Mouse (Mus musculus): ENCODE measurements at regions not wholly inside any gene's neighbourhood (a gene's known extent, or its start where the extent isn't known, plus 50 kb on each side); places are given as distances from the start of the nearest gene placed in this dataset.

DNA sequence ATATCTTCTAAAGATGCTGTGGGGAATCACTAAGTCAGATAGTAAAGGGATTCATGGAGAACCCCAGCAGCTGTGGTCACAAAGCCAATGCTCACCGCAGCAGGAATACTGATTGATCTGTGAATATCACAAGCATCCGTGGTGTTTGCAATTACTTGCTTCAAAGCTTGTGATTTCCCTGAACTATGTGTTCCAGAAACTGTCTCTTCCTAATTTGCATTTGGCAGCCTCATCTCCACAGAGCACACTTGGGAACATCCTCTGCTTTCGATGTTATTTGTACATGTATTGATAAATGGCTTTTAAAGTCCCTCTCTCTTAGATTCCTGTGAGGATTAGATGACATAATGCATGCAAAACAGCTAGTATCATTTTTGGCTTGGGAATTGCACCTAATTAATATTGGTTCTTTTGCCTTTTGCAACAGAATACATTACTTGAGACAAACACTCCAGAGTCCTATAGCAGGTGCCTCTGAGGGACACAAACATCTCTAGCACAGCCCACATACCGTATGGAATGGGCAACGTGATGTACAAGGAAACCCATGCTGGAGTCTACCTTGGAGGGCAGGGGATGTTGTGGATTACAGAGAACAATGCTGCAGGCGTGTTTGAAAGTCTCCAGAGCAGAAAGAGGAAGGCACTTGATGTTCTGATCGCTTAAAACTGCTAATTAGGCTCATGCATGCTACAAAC lies 211.0 kb downstream of the Nuak1 start:
- DNase-seq = no peak

DNA sequence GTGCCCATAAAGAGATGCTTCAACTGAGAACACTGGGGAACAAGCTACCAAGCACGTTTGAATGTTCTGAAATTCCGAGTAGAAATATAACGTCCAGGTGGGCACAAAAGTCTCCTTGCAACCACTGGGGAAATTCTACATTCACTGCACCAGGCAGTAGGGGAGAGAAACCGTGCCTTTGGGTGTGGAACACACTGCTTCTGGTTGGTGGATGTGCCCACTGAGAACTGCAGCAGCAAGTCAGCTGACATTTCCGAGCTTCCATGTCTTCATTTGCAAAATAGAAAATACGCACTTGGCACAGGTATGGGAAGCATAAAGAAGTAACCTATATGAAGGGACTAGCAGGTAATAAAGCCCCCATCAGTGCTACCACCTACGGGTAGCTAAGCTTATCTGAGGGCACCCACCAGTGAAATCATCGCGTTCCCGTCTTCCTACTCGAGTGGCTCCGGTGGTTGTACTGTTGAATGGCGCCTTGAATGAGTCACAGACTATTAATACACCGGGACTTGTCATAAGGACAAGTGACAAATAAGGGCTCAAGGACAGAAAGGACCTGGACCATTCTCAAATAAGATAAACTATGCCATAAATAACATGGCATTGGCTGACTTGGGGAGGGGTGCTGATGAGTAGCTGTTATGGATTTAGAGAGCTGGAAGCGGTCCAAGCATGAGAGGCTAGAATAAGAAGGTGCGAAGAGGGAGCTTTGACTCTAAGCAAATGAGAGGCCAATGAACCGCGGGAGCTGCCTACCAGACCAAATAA lies 210.2 kb downstream of the Nuak1 start:
- DNase-seq = no peak

DNA sequence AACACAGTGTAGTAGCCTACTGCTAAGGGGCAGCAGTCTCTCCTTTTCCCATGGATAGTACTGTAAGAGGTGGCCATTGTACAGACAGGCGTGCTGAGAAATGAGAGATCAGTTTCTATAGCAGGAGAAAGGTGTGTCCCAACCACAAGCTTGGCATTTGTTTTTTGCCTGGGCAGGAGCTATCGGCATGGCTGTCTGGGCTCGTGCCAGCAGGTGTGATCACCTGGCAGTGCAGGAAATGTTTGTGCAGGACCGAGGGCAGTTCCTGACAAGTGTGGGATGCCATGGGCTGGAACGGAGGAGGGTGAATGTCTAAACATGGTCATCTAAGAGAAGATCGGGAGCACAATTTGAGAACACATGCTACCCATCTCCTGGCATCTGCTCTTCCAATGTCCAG lies 205.4 kb downstream of the Nuak1 start:
- DNase-seq = no peak

DNA sequence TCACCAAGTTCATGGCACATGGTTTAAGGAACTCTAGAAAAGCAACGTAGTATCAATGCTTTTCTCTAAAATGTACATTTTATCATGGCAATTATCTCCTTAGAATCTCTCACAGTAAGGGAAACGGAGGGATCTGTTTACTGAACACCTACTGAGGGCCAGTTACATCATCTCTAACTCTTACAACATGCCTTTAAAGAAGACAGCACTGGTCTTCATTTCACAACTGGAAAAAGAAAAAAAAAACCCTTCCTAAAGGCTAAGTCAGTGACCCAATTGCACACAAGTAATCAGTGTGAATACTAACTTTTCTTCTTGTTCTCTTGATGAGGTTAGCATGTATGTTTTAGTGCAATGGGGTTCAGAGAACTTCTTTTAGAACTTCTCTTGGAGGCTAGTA lies 204.2 kb downstream of the Nuak1 start:
- DNase-seq = no peak

DNA sequence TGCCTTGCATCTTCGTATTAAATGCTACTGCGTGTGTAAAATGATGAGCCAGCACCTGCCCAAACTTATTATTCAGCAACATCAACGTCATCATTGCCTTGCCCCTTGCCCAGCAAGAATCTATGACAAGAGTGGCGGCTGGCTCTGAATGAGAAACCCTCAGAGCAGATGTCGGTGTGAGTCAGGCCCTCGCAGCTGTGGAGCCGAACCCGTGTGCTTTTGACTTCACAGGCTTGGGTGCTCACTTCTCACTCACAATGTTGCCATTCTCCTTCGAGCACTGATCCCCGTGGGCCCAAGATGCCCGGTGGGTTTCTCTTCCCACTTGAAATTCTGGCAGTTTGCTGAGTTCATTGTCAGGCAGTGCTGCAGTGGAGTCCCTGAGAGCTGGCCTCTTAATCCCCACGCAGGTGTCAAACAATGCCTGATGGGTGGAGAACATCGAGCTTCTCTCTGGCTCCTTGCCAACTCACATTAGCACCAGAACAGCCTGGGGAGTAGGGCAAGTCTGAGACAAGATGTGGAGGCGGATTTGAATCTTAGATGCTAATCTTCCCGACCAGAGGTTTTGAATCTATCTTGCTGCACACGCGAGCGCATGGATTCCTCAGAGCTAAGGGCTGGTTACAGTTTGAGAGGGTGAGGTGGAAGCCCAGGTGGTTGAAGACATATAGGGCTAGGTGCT lies 202.0 kb downstream of the Nuak1 start:
- DNase-seq = peak; percentile 8

DNA sequence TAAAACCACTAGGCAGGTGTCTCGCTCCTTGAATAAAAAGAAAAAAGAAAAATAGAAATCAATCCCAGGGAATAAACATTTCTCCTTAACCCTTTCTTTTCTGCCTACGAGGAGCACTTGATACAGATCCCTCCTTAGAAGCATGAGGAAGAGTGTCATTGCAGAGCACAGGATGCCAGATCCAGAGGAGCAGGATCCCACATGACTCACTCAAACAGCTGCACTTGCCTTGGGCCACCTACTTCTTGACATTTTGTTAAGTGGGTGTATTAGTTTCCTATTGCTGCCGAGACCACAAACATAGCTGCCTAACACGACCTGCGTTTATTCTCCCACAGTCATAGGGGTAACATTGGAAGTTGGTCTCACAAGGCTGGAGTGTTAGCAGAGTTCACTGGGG lies 197.1 kb downstream of the Nuak1 start:
- no peak for DNase-seq

DNA sequence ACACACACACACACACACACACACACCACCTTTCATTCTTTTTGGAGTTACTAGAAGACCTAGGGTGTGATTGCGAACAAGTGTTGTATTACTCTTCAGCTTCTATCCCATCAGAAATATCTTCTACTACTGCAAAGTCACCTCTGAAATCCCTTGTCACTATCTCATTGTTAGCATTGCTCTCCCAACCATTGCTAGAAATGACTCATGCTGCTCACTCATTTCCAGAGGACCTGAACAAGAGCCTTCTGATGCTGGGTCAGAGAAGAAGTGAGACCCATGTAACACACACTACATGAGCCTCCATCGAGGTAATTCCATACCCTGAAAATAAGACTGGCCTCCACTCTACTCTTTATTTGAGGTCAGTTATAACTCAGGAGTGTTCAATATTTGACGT lies 191.1 kb downstream of the Nuak1 start:
- DNase-seq = no peak

DNA sequence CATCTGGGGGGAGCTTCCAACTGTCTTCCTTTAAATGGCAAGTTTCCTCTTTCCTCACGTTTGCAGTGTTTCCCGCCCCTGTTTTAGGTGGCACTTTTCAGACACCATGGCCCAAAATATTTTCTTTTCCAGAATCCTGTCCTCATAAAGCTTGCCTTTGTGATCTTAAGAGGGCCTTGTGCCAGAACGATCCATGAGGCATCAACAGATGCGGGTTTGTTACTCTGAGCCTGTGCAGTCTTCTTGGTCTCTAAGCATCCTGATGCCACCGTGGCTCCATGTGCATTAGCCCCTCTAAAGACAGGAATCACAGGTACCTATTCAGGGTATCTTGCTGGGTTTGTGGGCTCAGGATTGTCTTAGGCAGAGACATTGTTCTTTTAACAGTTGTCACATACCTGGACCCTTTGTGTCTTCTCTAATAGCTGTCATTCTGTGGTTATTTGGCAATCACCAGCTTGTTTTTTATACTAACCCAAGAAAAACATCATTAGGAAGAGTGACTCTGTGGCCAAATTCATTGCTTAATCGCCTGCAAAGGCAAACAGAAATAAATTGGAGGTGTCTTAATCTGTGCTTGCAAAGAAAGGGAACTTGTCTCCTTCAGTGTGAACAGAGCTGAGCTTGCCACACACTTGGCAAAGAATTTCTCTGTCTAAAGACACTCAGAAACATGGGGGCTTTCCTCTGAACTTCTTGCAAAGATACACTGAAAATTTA lies 179.3 kb downstream of the Nuak1 start:
- DNase-seq = no peak

DNA sequence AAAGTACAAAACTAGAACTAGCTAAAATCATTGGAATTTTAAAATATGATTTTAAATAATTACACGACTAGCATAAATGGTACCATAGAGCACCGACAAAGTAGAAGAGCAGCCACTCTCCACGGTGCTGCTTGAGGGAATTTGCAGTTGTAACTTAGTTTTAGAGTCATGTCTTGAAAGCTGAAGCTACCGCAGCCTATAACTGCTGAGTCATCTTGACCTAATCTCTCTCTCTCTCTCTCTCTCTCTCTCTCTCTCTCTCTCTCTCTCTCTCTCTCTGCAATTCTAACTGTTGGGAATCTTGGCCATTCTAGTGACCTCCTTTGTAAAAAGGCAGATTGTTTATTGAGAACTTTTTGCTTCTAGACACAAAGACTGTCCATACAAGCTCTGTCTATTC lies 177.5 kb downstream of the Nuak1 start:
- DNase-seq = no peak

DNA sequence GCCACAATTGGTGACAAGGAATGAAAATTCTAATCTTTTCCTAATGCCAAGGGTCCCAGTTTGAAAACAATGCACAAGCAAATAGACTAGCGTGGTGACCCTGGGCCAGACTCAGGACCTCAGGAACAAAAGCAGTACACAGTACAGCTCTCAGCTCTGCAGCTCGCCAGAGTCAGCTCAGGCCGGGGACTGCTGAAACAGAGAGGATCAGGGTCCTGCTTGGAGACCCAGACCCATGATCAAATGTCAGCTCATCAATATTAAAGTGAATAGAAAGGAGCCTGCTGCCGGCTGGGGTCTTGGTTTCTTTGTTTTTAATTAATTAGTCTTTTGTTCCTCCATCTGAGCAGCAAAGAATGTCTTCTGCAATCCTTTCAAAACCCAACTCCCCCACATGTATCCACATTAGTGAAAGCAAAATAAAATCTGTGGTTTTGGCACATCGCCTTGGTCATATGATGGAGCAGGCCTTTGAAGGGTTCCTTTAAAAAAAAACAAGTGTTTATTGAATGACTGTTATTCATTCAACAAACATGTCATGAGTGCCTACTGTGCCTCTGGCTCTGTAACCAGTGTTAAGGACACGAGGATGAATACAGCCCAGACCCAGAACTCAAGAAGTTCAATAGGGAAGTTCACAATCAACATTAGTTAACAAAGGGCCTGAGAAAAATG lies 154.4 kb downstream of the Nuak1 start:
- no peak for DNase-seq

DNA sequence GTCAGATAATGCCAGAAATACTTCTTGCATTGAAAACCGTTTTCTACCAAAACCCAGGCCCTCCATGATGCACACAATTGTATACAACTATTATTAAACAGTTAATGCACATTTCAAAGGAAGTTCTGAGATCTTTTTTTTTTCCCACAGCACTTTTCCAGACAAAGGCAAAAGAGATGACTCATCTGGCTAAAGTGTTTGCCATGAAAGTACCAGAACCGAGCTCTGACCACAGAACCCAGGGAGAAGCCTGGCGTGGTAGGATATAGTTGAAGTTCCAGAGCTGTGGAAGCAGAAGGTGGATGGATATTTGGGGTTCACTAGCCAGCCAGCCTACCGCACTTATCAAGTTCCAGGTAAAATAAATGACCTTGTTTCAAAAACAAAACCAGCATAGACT lies 146.0 kb downstream of the Nuak1 start:
- no peak for DNase-seq

DNA sequence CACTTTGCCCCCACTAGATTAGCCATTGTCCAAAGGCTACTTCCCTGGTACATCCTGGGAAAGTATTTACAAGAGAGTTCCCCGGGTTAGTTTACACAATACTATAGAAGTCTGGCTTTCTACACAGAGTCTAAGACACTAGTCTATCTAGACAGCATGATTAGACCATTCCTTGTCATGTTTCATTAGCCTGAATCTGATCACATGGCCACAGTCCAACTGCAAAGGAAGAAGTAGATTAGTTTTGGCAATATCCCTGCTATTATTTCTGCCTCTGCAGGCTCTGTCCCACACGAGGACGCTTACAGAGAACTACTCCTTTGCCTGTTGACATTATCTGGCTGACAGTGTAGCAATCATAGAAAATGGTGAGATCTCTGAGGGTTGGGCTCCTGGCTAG lies 144.2 kb downstream of the Nuak1 start:
- no peak for DNase-seq

DNA sequence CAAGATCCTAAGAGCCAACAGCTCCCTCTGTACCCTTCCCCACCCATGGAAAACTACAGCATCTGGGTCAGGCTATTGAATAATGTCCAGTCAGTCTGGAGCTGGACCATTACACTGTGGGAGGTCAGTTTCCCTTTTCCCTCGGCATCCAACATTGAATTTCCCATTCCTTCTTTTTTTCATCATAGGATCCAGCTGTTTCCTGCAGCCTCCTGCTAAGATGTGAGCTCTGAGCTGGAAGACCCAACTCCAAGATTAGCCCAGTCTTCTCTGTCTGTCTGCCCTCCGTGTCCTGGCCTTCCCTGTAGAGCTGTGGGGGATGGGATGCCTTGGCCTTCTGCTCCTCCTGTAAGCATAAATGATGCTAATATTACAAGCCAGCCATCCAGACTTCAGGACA lies 138.8 kb downstream of the Nuak1 start:
- DNase-seq = no peak

DNA sequence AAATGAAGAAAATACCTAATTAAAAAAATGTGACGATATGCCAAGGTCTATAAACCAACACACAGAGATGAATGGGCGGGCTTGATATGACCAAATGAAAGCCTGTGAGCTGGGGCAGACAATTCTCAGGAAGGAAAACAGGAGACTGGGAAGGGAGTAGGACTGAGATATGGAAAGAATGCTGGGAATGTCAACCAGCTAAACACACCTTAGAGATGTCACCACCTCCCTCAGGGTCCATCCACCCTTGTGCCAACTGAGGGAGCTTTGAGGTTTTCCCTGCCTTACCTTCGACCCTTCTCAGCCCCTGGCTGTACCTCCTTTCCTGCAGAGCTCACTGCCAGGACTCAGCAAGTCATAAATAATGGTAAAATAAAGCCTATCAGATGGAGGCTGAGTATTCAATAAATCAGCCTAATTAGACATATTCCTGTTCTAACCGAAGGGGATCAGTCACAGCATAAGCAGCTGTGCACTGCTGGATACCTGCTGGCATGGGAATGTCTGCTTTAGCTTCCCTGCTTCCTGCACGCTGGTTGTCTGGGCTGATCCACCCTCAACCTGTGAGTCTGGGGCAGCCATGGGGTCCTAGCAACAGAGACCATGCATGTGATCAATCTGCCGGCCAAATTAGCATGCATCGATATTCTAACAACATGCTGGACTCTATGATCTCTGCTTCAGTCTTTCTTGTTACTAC lies 137.4 kb downstream of the Nuak1 start:
- DNase-seq = no peak

DNA sequence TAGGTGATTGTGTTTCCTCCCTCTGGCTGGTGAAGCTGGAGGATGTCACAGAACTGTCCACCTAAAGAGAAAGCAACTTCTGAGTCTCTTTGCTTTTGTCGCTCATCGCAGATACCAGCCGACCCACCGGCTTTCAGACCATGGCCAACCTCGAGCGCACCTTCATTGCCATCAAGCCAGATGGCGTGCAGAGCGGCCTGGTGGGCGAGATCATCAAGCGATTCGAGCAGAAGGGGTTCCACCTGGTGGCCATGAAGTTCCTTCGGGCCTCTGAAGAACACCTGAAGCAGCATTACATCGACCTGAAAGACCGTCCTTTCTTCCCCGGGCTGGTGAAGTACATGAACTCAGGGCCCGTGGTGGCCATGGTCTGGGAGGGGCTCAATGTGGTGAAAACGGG lies 131.7 kb downstream of the Nuak1 start:
- DNase-seq = peak; percentile 54

DNA sequence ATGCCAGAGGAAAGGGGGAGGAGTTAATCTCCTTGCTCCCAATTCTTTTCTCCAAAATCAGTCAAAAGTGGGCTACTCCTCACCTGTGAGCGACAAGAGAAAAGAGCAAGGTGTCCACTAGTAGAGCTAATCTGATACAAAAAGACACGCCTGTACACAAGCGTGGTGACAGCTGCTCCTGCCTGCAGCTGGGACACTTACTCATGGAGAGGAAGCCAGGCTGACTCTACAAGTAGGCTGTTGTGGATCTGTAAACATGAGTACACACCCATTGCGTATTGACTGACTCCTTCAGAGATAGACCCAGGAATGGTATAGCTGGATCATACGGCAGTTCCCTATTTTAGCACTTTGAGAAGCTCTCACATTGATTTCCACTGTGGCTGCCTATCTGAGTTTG lies 129.7 kb downstream of the Nuak1 start:
- no peak for DNase-seq

DNA sequence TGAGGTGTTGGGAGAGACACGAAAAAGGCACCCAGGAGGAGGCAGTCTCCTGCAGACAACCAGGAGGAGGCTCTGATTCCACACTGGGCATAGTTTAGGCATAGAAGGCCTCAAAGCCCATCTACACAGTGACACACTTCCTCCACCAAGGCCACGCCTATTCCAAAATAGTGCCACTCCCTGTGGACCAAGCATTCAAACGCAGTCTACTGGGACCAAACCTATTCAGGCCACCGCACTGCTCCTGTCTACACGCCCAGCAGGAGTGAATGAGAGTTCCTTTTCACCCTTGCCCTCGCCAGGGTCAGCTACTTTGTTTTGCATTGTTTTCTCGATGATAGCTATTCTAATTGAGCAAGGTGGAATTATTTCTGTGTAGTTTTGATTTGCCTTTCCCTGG lies 127.7 kb downstream of the Nuak1 start:
- DNase-seq = no peak

DNA sequence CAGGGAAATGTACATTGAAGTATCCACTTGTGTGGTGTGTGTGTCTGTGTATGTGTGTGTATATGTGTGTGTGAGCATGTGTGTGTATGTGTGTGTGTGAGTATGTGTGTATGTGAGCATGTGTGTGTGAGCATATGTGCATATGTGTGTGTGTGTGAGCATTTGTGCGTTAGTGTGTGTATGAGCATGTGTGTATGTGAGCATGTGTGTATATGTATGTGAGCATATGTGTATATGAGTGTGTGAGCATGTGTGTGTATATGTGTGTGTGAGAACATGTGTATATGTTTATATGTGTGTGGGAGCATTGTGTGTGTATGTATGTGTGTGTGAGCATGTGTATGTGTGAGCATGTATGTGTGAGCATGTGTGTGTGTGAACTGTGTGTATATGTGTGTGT lies 123.5 kb downstream of the Nuak1 start:
- no peak for DNase-seq

DNA sequence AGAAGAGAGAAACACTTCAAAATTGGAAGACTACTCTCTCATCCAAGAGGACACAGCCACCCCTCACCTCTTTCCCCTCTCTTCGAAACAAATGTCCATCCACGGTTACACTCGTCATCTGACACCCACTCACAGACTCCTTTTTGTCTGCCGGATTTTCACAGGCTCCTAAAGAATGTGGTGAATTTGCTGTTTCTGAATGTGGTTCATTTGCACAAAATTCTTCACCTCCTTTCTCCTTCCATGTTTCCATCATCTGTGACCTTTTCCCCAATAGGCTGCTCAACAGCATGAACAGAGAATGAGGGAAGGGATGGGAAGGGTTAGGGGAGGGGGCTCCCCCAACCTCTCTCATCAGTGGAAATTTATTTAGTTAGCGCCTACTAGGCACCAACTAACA lies 122.4 kb downstream of the Nuak1 start:
- no peak for DNase-seq
